Mouse (Mus musculus) lung, adult 18-20 months (tissue): ENCODE data around the gene Fbxo33.
"Not testable (repeated sequence)": the region's sequence is repeated elsewhere in the genome, so short reads cannot be mapped to it uniquely, and the experiment has no call there.

Source experiments
- DNase-seq, 2 experiments: peaks; one replicate each; pipeline ENCODE4 v3.0.0; 2022; ENCODE audit warnings: mixed read lengths in 2 of 2

Fbxo33 gene

DNA sequence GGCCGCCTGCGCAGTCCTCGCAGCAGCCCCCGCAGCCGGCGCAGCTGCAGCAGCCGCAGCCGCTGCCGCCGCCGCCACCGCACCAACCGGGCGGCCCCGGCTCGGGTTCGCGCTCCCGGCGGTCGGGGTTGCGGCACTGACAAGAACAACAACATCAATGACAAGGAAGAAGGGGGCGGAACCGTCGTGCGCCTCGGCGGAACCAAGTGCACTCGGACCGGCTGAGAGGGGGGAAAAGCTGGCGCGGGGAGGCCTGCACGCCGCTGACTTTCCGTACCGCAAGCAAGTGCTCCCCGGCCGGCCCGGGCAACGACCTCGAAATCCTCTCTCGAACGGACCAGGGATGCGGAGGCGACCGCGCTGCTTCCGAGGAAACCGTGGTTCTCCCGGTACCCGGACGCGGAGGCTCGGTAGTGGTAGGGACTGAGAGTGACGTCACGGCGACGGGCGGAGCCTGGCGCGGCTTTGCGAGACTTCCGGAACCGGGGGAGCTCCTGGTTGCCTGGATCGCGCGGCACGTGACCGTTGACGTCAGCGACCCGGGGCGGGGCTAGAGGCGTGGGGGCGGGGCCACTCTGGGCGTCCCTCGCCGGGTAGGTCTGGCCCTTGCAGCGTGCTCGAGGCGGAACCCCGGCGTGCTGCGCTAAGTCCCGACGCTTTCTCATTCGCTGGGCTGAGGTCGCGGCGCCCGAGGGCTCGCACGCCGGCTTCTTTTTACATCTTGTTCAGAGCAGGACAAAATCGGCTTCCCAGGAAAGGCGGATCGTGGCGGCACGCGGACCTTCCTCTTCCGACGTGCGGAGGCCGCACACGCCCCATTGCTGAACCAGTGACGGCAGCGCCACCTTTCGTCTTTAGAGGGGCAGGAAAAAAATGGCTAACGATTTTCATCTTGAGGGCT, at the start of gene Fbxo33:
Fbxo33 (minus strand) TSS at position 401 of the 901 bp plus-strand sequence.
- peak; percentile 97 for DNase-seq

DNA sequence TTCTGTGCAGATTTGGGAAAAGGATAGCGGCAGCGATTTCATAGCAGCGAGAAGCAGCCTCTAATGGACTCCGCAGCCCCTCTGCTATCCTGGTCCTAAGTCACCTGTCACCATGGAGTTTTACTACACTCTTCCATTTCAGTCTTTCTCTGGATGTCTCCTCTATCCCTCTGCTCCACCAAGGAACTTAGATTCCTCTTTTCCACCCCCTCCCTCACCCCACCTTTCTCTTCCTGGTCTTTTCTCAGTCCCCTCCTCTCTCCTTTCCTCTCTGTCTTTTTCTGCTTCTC, 46.4 kb upstream of the Fbxo33 start:
- DNase-seq: no peak

DNA sequence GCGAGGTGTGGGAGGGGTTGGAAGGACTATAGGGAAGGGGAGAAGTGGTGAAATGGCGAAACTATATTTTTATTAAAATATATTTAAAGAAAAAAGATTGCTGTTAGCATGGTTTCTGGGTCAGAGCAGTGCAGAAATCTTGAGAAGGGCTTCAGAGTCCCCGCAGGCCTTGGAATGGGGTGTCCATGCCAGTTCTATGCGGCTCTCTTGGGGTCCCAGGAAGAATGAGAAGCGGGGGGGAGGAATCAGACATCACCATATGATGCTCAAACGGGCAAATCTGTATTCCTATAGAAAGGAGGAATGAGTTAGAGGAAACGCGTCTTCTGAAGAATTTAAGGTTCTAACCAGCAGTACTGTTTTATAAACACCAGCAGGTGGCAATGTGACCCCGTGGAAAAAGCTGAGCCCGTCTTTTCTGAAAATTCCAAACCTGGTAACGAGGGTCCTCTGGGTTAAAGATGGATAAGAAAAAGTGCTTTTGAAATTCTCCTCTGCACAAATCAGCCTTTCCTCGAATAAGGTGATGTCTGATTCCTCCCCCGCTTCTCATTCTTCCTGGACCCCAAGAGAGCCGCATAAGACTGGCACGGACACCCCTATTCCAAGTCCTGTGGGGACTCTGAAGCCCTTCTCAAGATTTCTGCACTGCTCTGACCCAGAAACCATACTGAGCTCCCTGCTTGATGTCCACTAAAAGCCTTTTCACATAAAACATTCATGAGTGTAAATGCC, 45.8 kb upstream of the Fbxo33 start:
- no peak for DNase-seq

DNA sequence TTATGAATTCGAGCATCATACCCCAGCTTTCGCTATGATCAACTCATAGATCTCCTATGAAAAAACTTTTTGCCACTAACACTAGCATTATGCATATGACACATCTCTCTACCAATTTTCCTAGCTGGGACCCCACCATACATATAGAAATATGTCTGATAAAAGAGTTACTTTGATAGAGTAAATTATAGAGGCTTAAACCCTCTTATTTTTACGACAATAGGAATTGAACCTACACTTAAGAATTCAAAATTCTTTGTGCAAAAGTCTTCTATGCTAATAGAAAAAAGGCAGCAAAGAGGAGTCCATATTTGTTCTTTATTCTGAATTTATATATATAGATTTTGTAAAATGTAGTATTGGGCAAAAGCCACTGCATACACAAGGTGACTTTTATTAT, 43.3 kb upstream of the Fbxo33 start:
- DNase-seq: no peak

DNA sequence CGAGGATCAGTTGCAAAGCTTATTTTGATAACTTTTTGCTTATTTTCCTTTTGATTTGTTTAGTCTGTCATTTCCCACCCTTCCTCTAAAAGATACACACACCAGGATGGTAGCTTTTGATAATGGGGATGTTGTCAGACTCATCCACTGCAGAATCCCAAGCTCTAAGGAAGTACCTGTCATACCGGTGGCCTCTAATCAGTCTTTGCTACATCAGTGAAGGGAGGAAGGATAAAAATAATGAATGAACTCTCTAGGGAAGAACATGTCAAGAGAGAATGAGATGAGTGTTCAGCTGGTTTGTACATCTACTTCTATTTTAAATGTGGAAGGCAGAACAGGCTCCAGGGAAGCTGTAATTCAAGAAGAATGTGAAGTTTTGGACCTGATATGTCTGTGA, 41.3 kb upstream of the Fbxo33 start:
- DNase-seq: no peak

DNA sequence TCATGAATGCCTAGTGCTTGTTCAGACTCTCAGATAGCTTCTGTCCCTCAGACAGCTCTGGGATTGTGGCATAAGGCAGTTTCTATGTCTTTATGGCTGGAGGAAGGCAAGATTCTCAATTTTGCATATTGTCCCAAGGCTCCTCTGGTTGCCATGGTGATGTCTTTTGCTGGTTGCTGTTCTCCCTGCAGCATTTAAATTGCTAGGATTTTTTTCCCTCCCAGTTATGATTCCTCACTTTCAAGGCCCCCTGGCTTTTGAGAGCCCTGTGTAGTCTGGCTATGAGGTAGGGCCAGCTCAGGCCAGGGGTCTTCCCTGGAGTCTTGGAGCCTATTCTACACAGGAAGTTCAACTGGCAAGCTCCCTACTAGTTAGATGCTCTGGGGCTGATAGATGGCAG, 40.8 kb upstream of the Fbxo33 start:
- DNase-seq: no peak

DNA sequence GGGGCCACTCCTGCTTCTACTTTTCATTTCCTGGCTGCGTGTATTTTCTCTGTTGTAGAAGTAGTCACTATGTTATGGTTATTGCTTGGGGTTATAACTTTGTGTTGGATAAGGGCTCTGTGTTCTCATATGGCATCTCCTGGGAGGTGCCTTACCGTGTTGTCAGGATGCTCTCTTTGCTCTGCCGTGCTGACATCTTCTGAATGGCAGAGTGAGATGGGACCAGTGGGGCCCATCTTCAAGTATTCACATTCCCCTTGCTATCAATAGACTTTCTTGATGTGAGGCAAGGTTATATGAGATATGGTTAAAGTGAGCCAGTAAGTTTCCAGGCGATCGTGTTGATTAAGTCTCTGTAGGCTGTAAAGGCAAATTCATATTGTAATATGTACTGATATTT, 39.5 kb upstream of the Fbxo33 start:
- DNase-seq: no peak

DNA sequence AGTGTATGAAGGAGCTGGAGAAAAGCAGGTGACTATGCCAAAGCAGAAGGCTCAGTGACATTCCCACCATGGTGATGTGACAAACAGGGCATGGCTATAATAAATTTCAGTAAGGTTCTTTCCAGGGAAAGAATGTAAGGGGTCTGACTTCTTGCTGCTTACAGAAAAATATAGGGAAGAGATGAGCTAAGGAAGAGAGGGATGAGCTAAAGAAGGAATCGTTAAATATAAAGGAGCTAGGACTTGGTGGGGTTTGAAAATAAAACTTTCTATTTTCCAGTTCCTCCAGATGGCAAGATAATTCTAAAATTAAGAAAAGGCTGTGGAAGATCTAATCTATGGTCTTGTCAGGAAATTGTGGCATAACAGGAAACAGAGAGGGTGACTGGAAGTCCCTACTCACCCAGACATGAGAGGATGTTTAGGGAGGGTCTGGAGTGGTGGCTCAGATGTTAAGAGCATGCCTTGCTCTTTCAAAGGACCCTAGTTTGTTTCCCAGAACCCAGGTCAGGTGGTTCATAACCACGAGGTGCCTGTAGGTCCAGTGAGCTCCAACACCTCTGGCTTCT, 30.8 kb upstream of the Fbxo33 start:
- DNase-seq: no peak

DNA sequence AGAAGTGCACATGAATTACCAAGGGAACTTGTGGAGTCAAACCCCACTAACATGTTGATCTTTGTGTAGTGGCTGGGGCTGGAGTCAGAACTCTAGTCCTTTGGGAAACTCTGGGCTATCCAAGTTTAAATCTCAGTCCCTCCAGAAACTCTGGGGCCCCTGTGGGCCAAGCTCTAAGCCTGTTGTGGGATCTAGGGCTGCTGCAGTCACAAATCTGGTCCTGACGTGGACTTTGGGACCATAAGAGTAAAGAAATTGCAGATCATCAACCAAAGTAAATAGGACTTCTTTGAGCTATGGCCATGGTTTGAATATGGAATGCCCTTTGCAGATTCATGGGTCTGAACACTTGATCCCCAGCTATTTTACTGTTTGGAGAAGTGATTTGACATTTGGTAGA, 29.4 kb upstream of the Fbxo33 start:
- no peak for DNase-seq

DNA sequence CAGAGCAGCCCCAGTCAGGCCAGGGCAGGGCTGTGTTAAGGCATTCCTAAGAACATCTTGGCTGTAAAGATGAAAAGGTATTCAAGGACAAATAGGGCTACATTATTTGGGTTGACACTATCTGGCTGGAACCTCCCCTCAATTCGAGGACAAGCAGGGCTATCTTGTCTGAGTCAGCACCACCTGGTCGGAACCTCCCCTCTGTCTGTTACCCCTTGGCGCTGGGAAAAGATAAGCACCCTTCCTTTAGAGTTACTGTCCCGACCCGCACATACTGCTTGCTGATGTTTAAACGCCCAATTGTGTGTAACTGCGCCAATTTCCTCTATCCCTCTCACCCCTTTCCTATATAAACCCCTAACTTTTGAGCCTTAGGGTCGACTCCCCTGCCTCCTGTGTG, 21.5 kb upstream of the Fbxo33 start:
- not testable (repeated sequence) for DNase-seq

DNA sequence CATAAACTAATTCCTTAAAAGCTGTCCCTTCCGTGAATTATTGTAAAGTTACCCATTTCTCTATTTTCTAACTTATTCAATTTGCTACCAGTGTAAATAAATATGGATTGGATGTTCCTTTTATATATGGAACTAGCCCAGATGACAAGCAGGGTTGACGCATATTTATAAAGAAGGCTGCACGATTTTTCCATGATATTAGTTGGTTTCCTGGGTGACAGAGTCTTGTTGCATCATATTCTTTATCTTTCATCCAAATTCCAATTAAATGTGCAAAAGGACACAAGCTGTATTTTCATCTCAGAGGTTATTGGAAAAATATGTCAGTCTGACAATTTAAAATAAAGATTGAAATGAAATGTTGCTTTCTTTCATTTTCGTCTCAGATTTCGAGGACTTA, 18.9 kb upstream of the Fbxo33 start:
- no peak for DNase-seq

DNA sequence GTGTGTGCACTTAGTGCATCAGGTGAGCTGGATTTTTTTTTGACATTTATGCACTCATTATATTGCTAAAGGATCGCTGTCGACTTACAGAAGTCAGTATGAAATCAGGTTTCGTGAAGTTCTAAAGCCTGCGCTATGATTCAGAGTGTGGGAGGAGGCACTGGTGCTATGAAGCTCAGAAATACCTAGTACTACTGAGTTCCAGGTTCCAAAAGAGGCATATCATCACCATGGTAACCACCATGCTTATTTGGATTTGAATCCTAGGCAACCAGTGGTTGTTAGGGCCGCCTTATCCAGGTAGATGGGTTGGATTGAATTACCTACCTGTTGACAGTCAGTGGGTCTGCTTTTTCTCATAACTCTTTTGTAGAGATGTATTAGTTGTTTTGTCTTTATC, 8.9 kb upstream of the Fbxo33 start:
- DNase-seq: no peak

DNA sequence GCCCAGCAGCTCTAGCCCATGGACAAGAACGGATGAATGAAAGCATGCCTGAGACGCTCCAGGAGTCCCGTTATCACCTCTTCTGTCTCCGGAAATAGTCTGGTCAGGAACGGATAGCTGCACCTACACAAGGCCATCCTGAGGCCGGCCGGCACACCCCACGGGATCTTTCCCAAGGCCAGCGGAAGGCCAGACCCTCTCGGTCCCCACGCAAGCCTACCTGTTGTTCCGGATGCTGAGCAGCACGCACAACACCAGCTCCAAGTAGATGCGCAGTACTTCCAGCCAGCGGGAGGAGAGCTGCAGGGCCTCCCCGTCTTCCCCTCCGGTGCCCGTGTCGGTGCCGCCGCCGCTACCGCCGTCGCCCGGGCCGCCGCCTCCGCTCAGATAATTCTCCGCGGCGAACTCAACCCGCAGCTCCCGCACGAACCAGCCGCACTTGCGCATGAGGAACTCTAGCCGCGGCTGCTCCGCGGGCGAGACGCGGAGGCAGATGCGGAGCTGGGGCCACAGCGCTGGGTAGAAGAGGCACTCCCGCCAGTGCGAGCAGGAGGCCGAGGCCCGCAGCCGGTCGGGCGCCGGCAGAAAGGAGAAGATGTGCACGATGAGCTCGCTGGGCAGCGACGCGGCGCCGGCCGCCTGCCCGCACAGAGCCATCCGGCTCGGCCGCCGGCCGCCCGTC, 744 bp downstream of the Fbxo33 start:
- DNase-seq: peak; percentile 21 to 22

DNA sequence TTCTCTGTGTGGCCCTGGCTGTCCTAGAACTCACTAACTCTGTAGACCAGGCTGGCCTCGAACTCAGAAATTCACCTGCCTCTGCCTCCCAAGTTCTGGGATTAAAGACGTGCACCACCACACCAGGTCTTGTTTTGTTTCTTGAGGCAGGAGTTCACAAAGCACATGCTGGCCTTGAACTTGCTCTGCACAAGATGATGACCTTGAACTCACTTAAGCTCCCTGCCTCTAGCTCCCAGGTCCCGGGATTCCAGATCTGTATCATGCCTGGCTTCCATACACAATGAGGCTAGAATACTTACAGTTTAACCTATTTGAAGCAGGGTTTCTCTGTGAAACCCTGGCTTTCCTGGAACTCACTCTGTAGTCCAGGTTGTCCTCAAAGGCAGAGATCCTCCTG, 2.2 kb downstream of the Fbxo33 start:
- DNase-seq: no peak

DNA sequence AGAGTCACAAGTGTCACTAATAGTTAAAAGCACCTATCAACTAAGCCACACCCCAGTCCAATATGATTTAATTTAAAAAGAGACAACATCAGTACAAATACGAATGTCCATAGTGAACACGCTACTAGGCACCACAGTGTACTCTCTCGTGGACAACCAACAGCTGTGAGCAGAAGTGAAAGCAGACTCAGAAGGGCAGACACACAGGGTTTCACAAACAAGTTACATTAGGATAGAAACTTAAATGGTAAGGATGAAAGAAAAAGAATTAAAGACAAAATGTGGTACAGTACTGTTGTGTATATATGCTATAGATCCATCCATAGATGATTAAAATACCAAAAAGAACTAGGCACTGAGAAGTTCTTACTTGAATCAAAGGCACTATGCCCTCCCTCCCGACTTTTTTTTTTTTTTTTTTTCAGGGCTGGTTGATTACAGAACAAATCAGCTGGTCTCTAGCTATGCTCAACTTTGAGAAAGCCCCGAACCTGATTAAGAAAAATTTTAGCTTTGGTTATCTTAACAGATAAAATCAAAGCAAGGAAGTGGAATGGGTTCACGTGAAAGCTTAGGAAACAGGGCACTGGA, 2.8 kb downstream of the Fbxo33 start:
- no peak for DNase-seq

DNA sequence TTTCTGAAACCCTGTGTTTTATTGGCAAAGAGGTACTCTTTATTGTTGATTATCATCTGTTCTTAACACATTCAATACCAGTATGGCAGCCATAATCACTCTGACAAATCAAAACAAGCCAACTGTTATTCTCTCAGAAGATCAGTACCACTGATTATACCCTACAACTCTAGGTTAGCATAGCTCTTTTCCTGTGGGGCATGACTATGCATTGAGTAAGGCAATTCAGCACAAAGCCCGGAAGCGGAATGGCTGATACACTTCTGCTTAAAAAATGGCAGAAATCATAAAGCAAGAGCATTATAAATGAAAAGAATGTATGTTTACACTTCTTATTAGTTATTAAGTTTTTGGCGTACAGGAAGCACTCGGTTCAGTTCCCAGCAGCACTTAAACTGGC, 3.3 kb downstream of the Fbxo33 start:
- DNase-seq: no peak

DNA sequence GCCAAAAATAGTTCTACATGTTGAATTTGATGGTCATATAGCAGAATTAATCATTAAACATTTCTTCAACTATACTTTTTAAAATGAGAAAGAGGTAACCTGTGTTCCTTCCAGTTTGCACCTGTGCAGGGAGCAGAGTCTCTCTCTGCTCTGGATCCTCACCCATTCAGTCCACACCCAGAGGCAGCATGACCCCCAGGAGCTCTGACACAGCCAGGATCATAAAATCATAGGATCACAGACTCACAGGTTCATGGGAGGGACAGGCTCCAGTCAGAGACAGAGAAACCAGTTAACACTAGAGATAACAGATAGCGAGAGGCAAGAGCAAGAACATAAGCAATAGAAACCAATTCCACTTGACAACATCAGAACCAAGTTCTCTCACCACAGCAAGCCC, 11.7 kb downstream of the Fbxo33 start:
- no peak for DNase-seq

DNA sequence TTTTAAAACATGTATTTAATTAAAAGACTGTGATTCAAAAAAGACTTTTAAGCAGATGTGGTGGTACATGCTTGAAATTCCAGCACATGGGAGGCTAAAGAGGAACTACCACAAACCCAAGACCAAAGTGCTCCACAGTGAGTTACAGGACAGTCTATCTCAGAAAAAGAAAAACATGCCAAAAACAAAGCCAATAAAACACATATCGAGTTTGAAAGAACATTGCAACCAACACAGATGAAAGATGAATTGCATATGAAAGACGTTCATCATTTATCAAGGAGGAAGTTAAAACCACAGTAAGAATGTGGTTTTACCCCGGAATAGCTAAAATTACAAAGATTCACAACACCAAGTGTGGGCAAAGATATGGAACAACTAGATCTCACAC, 12.5 kb downstream of the Fbxo33 start:
- DNase-seq: no peak

DNA sequence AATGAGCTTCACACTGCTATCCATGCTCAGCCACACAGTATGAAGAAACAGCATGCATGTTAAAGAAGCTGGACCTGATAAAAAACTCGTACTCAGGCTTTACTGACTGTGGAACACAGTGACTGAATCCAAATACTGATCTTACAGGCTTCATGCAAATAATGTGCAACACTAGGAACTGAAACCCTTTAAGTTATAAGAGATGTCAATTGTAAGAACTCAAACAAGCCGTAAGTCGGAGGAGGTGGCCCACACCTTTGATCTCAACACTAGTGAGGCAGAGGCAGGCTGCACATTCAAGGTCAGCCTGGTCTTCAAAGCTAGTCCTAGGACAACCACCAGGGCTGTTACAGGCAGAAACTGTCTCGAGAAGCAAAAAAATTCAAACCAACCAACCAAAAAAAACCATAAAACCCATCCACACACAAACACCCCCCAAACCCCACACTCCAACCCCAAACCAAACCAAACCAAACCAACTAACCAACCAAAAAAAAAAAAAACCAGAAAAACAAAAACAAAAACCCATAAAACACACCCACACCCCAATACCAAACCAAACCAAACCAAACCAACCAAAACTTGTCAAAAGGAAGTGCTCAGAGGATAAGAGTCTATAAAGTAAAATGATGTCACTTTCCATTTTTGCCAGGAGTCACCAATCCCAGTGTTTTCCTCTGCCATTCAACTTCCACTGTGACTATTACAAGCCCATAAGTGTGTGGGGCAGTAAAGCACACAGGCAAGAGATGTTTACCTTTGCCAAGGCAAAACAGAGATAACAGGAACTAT, 13.1 kb downstream of the Fbxo33 start:
- DNase-seq: no peak

DNA sequence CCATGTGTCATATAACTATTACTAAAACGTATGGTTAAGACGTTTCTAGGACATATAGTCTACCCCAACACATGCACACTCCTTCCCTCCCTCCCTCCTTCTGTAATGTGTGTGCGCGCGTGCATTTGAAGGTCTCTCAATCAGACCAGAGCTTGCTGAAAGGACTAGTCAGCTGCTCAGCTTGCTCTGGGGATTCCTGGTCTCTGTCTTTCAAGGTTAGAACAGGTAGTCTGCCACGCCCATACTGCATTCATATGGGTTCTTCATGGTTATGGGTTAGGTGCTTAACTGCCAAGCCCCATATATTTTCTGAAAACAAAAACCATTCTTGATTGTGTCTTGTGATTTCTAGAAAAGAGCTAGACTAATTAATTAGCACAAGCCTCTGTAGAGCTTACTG, 14.0 kb downstream of the Fbxo33 start:
- DNase-seq: no peak

DNA sequence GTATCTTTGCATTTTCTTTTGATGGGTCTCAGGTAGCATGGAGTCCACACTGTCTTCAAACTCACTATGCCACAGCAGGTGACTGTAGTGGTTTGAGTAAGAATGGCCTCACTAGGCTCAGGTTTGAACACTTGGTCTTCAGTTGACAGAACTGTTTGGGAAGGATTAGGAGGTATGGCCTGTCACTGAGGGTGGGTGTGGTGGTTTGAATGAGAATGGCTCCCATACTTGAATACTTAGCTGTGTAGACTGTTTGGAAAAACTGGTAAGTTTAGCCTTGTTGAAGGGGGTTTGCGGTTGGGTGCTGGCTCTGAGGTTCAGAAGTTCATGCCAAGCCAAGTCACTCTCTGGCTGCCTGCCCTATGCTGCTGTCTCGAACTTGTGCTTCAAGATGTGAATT, 20.2 kb downstream of the Fbxo33 start:
- no peak for DNase-seq

DNA sequence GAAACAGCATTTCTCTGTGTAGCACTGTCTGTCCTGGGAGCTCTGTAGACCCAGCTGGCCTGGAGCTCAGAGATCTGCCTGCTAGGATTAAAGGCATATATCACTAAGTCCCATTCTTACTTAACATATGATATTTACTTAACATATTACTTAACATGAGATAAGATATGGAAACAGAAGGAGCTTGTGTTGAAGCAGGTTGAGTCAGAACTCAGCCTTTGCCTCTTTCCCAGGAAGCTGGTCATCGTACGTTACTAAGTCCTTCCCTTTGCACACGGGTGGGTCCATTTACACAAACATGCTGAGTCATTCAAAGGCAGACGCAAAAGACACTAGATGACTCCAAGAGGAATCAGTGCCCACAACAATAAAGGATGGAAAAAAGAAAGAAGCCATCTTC, 20.8 kb downstream of the Fbxo33 start:
- no peak for DNase-seq
